Mouse (Mus musculus): ENCODE measurements around the gene Mllt11.

Mllt11 gene

GRCm38 (mm10) chr3:95231298-95232221 lies at the start of gene Mllt11:
Gene Mllt11 (minus strand): TSS chr3:95232171.
- DNase-seq (ENCODE audit: low read depth, low spot score), result no peak

- peak; percentile 98 for DNase-seq (ENCODE audit: low read depth, low spot score)
Observed at GRCm38 (mm10) chr3:95281216-95282126, 49.5 kb upstream of the Mllt11 start, which contains the start of the genes Mindy1 and Prune1. Gene Mindy1 (plus strand): TSS chr3:95281345. Gene Prune1 (minus strand): TSS chr3:95282076.

DNA sequence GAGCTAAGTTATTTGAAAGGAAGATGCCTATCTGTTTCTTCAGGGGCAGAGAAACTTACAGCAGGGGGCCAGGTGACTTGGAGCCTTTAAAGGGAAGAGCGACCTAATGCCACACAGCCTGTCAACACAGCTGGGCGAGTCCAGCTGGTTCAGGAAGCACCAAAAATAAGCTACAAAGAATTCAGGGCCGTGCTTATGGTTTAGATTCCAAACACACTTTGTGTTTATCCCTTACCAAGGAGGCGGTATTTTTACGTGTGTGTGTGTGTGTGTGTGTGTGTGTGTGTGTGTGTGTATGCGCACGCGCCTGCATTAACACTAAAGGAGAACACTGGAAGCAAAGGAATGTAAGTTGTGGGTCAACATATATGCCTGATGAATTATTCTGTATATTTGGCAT lies 48.8 kb upstream of the Mllt11 start:
- DNase-seq (ENCODE audit: low read depth, low spot score), result no peak

- no peak for DNase-seq (ENCODE audit: low read depth, low spot score)
Observed at GRCm38 (mm10) chr3:95277149-95277551, 45.2 kb upstream of the Mllt11 start.

- no peak for DNase-seq (ENCODE audit: low read depth, low spot score)
Observed at GRCm38 (mm10) chr3:95276428-95276934, 44.5 kb upstream of the Mllt11 start.

DNA sequence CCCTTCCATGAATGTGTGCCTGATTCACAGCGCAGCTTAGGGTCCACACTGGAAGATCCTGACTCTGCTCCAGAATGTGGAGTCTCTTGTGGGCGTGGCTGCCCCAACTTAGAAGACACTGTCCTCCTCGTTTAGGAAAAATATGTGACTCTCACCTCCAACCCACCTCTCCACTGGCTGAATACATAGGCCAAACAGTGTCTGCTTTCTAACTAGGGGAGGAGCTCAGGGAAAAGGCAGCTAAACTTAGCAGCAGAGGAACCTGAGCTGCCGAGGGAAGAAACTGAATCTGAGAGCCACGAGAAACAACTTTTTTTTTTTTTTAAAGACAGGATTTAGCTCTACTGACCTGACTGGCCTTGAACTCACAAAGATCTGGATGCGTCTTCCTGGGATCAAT lies 43.2 kb upstream of the Mllt11 start:
- no peak for DNase-seq (ENCODE audit: low read depth, low spot score)

GRCm38 (mm10) chr3:95274453-95274852 lies 42.5 kb upstream of the Mllt11 start:
- DNase-seq (ENCODE audit: low read depth, low spot score), result no peak

GRCm38 (mm10) chr3:95273471-95273870 lies 41.5 kb upstream of the Mllt11 start:
- DNase-seq (ENCODE audit: low read depth, low spot score), result no peak

DNA sequence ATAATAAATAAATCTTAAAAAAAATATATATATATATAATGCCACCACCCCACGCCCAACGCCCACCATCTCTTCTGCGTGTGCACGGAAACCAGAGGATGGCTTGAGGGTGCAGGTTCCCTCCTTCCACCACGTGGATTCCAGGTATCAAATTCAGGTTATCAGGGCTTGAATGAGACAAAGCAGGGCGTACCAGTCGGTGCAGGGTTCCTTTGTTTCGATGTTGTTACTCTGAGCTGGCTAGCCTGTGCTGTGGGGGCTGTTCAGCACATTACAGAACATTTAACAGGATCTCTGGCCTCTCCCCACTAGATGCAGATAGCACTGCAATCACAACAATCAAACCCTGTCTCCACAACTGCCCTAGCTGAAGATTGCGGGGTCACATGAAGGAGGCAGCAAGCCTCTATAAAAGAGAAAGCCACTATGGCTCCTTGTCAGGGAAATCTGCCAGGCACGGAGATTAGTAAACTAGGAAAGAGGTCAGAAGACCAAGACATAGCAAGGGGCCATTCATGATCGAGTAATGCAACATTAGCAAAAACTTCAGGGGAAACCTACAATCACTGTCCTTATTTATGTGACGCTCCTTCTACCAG lies 38.9 kb upstream of the Mllt11 start:
- no peak for DNase-seq (ENCODE audit: low read depth, low spot score)

DNA sequence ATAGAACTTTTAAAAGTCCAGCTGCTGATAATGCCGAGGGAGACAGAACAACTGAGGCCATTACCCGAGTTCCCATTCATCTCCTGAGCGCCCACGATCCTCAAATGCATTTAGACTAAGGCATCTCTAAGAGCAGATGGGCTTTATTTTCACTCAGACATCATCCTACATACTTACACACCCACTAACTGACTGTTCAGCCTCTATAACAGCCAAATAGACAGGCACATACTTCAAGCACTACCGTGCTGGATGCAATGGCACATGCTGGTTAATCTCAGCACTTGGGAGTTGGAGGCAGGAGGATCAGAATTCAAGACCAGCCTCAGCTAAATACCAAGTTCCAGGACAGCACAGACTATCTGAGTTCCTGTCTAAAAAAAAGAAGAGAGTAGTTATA lies 37.8 kb upstream of the Mllt11 start:
- DNase-seq (ENCODE audit: low read depth, low spot score), result no peak

DNA sequence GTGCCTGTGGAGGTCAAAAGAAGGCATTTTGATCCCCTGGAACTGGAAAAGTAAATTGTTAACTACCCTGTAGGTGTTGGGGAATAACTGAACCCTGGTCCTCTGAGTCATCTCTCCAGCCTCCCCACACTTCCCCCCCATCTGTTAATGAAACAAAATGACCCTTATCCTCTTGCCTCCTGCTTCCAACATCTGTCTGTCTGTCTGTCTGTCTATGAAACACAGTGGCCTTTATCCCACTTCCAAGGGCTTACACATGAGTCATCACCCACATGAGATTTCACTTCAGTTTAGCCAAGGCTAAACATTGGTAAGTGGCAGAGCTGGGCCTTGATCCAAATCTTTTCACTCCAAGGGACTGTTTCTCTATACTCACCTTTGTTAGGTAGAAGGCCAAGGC lies 35.9 kb upstream of the Mllt11 start:
- no peak for DNase-seq (ENCODE audit: low read depth, low spot score)

DNA sequence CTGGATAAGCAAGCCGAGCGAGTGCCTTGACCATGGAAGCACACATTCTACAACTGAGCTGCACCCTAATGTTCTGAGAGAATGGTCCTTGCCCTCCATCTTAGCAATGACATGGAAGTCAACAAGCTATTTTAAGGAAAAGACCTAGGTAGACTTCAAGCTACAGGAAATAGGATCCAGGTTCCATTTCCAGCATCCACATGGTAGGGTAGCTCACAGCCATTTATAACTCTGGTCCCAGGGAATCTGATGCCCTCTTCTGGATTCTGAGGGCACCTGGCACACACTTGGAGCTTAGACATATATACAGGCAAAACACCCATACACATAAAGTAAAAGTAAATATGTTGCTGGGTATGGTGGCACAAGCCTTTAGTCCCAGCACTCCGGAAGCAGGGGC lies 34.1 kb upstream of the Mllt11 start:
- no peak for DNase-seq (ENCODE audit: low read depth, low spot score)

- DNase-seq (ENCODE audit: low read depth, low spot score), result no peak
Observed at GRCm38 (mm10) chr3:95264724-95265123, 32.8 kb upstream of the Mllt11 start.

GRCm38 (mm10) chr3:95263089-95263739 lies 31.2 kb upstream of the Mllt11 start:
- no peak for DNase-seq (ENCODE audit: low read depth, low spot score)

GRCm38 (mm10) chr3:95261975-95262374 lies 30.0 kb upstream of the Mllt11 start:
- DNase-seq (ENCODE audit: low read depth, low spot score), result no peak

DNA sequence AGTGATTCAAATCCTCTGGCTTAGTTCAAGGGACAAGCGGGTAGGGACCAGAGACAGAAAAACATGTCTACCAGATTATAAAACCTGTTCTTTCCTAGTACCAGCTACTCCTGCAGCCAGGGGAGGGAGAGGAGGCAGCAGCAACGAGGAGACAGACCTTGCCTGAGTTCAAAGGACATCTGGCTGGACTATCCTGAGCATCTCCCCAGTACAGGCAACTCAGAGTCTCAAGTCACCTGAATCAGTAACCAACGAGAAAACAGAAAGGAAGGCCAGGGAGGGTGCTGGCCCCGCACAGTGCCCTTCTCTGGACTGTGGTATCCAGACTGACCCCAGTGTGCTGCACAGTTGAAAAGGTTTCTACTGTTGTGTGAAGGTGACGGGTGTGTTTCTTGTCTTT lies 25.0 kb upstream of the Mllt11 start:
- DNase-seq (ENCODE audit: low read depth, low spot score), result no peak

- no peak for DNase-seq (ENCODE audit: low read depth, low spot score)
Observed at GRCm38 (mm10) chr3:95250783-95251424, 18.9 kb upstream of the Mllt11 start, which contains the start of gene Bnipl. Gene Bnipl (minus strand): TSS chr3:95251193.

- DNase-seq (ENCODE audit: low read depth, low spot score), result no peak
Observed at GRCm38 (mm10) chr3:95250361-95250760, 18.4 kb upstream of the Mllt11 start.

GRCm38 (mm10) chr3:95247660-95248336 lies 15.8 kb upstream of the Mllt11 start:
- DNase-seq (ENCODE audit: low read depth, low spot score), result no peak

All from c-Kit-negative CD71-positive TER-119-positive erythroid progenitor cells, embryonic 14.5 days (primary cell).